Mouse (Mus musculus): ENCODE results near the gene Akr1e1. TPM values are rescaled to one million over a fixed set of nuclear protein-coding genes. Genes with fewer than 3 reads are reported as not detected.
A peak's percentile ranks its signal among the peaks of the same experiment; 100 is the strongest.
"Not testable (repeated sequence)": the region's sequence is repeated elsewhere in the genome, so short reads cannot be mapped to it uniquely, and the experiment has no call there.

The Akr1e1 gene
- total RNA-seq (2017), result 15.5 and 25.6 TPM in 2 replicates

- peak; percentile 99 for ATAC-seq (replicated peaks; ENCODE audit: low read depth, poor library complexity, severe bottlenecking)
Observed at GRCm38 (mm10) chr13:4608961-4609409, at the start of gene Akr1e1. Gene Akr1e1, minus strand, starts transcription at chr13:4609174.

- no peak for ATAC-seq (replicated peaks; ENCODE audit: low read depth, poor library complexity, severe bottlenecking)
Observed at GRCm38 (mm10) chr13:4658346-4658745, 49.4 kb upstream of the Akr1e1 start.

GRCm38 (mm10) chr13:4656277-4657146 is 47.5 kb upstream of the Akr1e1 start:
- ATAC-seq (replicated peaks; ENCODE audit: low read depth, poor library complexity, severe bottlenecking), result no peak

GRCm38 (mm10) chr13:4650190-4650589 is 41.2 kb upstream of the Akr1e1 start:
- peak; percentile 65 for ATAC-seq (replicated peaks; ENCODE audit: low read depth, poor library complexity, severe bottlenecking)

GRCm38 (mm10) chr13:4645248-4645647 is 36.3 kb upstream of the Akr1e1 start:
- no peak for ATAC-seq (replicated peaks; ENCODE audit: low read depth, poor library complexity, severe bottlenecking)

GRCm38 (mm10) chr13:4610902-4611301 is 1.9 kb upstream of the Akr1e1 start:
- ATAC-seq (replicated peaks; ENCODE audit: low read depth, poor library complexity, severe bottlenecking), result no peak

GRCm38 (mm10) chr13:4608530-4608929 is 444 bp downstream of the Akr1e1 start:
- ATAC-seq (replicated peaks; ENCODE audit: low read depth, poor library complexity, severe bottlenecking), result peak; percentile 23

GRCm38 (mm10) chr13:4606821-4607220 is 2.2 kb downstream of the Akr1e1 start:
- no peak for ATAC-seq (replicated peaks; ENCODE audit: low read depth, poor library complexity, severe bottlenecking)

- not testable (repeated sequence) for ATAC-seq (replicated peaks; ENCODE audit: low read depth, poor library complexity, severe bottlenecking)
Observed at GRCm38 (mm10) chr13:4603431-4603830, 5.5 kb downstream of the Akr1e1 start.

- no peak for ATAC-seq (replicated peaks; ENCODE audit: low read depth, poor library complexity, severe bottlenecking)
Observed at GRCm38 (mm10) chr13:4576921-4577320, 32.1 kb downstream of the Akr1e1 start.

- no peak for ATAC-seq (replicated peaks; ENCODE audit: low read depth, poor library complexity, severe bottlenecking)
Observed at GRCm38 (mm10) chr13:4573871-4574270, 35.1 kb downstream of the Akr1e1 start, which contains the start of gene Akr1c21. Gene Akr1c21, plus strand, starts transcription at chr13:4574075.

GRCm38 (mm10) chr13:4565996-4566395 is 43.0 kb downstream of the Akr1e1 start:
- no peak for ATAC-seq (replicated peaks; ENCODE audit: low read depth, poor library complexity, severe bottlenecking)

- no peak for ATAC-seq (replicated peaks; ENCODE audit: low read depth, poor library complexity, severe bottlenecking)
Observed at GRCm38 (mm10) chr13:4560500-4560899, 48.5 kb downstream of the Akr1e1 start.

- ATAC-seq (replicated peaks; ENCODE audit: low read depth, poor library complexity, severe bottlenecking), result no peak
Observed at GRCm38 (mm10) chr13:4559143-4559542, 49.8 kb downstream of the Akr1e1 start.

Other genes with a start within 250 kb of the Akr1e1 start
- not detected in 2 replicates for gene Akr1c6, start 174.9 kb downstream of the Akr1e1 start, total RNA-seq (2017)
- gene Akr1c20, start 85.8 kb downstream of the Akr1e1 start, total RNA-seq (2017), result not detected in 2 replicates
- not detected in 2 replicates for gene Akr1c21, start 35.1 kb downstream of the Akr1e1 start, total RNA-seq (2017)

All from common myeloid progenitor, adult 5-6 weeks (primary cell).